Mouse (Mus musculus): ENCODE data around the gene Fhl3.

Gene Fhl3

DNA sequence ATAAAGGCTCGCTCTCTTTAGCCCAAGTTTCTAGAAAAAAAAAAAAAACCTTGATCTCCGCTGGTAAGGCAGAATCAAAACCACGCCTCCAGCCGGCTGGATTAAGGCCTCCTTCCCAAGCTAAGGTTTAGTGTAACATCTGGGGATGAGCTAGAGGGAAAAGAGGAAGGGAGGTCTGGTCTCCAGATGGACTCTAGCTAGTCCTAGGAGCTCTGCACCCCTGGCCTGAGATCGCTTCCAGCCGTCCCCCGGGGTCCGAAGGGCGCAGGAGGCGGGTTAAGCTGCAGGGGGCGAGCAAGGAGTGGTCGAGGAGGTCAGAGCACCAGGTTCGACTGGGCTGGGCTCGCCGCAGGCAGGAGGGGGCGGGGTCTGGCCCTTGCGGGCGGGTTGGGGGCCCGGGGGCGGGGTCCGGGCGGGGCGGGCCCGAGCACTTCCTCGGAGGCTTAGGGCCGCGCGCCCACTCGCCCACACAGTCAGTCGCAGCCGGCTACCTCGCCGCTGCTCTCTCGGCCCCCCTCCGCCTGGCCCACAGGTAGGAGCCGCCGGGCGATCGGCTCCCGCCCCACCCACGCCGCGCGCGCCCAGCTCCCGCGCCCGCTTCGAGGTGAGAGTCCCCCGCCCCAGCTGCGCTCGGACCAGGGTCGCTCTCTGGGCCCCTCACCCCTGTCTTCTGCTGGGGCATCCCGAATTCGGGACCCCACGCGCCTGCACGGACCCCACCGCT, at the start of gene Fhl3:
Gene Fhl3 (plus strand): TSS at position 454 of the 724 bp plus-strand sequence.
- DNase-seq (ENCODE audit: extremely low read depth, insufficient read length, low spot score): peak; percentile 88

DNA sequence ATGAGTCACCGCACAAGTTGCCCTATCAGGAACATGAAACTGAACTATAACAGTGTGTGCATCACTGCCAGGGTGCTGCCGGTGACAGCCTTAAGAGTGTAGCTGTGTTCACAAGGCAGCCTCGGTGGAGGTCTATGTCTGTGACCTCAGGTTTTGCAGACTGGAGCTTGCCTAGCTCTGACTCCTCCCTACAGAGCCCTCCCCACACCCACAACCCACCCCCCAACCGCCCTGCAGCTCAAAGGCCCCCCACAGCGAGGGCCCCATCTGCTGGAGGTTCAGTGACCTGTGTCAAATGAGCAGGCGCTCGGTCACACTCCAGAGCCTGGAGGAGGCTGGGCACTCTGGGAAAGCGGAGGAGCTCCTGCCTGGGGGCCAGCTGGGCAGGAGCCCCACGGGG, 47.6 kb upstream of the Fhl3 start:
- peak; percentile 37 for DNase-seq (ENCODE audit: extremely low read depth, insufficient read length, low spot score)

DNA sequence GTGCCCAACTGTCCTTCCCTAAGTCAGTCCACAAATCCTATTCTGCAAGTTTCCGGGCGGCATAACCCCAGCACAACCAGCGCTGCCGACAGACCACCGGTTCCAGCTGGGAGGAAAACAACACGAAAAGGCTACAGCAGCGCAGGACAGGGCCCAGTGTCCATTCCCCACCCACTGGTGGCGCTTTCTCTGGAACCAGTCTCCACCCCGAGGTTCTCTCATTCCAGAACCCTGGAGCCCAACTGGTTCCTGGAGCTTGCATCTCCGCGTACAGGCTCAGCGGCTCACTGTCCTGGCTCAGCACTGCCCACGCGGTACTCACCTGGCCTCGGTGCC, 44.0 kb upstream of the Fhl3 start, which contains the start of gene Pou3f1:
Gene Pou3f1 (plus strand): TSS at position 290 of the 336 bp plus-strand sequence.
- DNase-seq (ENCODE audit: extremely low read depth, insufficient read length, low spot score): no peak

DNA sequence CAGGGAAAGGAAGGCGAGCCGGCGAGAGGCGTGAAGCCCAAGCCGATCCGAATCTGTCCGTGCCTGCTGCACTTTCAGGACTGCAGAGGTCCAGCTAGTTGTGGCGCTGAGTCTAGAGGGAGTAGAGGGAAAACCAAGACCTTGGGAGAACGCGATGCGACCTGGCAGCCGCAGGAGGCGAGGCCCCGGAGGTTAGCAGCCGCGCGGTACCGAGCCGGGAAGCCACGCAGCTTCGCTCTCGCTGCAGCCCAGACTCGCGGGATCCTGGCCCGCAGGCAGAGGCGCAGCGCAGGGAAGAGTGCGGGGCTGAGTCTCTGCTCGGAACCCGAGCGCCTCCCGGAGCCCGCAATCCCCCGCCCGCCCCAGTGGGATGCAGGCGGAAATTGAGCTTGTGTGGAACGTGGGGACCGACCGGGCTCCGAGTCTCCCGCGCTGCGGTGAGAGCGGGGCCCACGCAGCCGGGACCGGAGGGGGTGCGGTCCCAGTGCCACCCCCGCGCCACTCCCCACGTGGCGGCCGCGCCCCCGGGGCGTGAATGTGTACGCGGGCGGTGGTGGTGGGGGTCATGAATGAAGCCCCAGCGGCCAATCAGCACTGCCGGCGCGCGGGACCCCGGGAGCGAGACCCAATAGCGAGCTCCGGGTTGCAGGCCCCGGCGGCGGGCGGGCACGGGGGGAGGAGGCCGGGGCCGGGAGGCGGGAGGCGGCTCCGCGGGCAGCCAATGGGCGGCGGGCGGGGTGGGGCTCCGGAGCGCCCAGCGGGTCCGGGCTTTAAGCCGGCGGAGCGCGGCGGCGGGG, 43.4 kb upstream of the Fhl3 start:
- no peak for DNase-seq (ENCODE audit: extremely low read depth, insufficient read length, low spot score)

- DNase-seq (ENCODE audit: extremely low read depth, insufficient read length, low spot score): no peak
Observed at GRCm38 (mm10) chr4:124657781-124658180, 42.7 kb upstream of the Fhl3 start.

DNA sequence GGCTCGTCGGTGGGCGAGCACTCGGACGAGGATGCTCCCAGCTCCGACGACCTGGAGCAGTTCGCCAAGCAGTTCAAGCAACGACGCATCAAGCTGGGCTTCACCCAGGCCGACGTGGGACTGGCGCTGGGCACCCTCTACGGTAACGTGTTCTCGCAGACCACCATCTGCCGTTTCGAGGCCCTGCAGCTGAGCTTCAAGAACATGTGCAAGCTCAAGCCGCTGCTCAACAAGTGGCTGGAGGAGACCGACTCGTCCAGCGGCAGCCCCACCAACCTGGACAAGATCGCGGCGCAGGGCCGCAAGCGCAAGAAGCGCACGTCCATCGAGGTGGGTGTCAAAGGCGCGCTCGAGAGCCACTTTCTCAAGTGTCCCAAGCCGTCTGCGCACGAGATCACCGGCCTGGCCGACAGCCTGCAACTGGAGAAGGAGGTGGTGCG, 42.1 kb upstream of the Fhl3 start:
- DNase-seq (ENCODE audit: extremely low read depth, insufficient read length, low spot score): no peak

- no peak for DNase-seq (ENCODE audit: extremely low read depth, insufficient read length, low spot score)
Observed at GRCm38 (mm10) chr4:124659251-124660217, 41.0 kb upstream of the Fhl3 start.

DNA sequence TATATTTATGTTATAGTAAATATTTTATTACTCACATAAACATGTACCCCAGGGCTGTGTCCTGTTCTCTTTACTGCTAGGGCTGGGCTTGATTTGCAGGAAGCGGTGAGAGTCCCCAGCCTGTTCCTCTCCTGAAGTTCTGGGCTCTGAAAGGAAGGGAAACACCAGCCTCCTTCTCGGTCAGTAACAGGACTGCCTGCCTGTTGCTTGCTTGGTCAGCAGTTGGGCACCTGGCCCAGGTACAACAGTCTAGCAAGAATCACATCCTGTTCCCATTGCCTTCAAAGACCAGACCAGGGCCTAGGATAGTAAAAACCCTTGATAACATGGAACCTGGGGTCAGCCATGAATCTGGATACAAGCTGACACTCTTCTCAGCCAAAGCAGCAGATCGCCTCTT, 39.9 kb upstream of the Fhl3 start:
- no peak for DNase-seq (ENCODE audit: extremely low read depth, insufficient read length, low spot score)

DNA sequence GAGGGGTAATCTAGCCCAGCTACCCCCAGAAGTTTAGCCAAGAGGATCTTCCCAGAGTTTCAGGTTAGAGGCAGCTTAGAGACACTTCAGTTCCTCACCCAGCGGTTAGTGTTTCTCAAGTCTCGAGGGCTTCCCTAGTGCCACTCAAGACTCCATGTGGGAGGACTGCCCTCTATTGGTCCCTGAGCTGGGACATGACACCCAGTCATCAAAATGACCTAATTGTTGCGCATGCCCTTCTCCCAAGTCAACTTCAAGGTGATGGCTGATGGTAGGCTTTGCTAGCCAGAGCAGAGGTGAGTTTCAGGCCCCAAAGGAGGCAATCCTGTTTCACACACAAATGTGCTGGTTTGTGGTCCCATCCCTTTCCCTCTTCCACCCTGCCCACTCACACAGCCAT, 37.5 kb upstream of the Fhl3 start:
- no peak for DNase-seq (ENCODE audit: extremely low read depth, insufficient read length, low spot score)

DNA sequence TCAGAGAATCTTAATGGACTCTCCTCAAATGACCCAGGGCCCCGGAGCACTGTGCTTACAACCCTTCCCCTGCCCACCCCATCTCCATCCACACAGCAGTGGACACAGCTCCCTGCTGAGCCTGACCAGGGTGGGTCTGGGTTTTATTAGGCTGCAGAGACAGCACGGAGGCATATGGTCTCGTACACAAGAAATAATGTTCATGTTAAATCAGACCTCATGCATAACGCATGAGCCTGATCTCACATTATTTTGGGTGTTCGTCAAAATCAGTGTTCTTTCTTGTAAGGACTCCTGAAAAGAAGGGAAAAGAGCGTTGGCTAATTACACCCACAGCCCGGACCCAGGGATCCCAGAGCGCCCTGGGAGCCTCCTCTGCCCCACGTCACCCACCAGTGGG, 36.3 kb upstream of the Fhl3 start:
- DNase-seq (ENCODE audit: extremely low read depth, insufficient read length, low spot score): no peak

- peak; percentile 42 for DNase-seq (ENCODE audit: extremely low read depth, insufficient read length, low spot score)
Observed at GRCm38 (mm10) chr4:124664604-124665003, 35.9 kb upstream of the Fhl3 start.

DNA sequence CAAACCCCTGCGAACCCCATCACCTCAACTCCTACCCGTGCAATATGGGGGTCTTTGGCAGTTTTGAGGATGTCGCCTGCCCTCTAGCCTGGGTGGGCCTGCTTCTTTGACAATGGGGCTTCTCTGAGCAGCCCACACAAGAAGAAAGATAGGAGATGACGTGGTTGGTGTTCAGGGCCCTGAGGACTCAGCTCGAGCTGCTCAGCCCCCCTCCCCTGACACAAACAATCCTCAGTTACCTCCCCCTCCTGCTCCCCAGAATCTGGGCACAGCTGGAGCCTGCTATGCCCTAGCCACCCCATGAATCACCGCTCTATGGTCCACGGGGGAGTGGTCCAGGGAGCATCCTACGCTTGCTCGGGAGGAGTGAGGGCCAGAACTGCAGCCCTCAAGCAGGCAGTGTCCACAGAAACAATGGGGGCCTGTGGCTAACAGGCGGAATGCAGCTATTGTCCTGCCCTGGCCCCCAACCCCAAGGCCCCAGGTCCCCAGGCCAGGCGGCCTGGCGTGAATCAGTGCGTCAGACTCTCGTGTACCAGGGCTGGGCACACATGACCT, 32.9 kb upstream of the Fhl3 start:
- DNase-seq (ENCODE audit: extremely low read depth, insufficient read length, low spot score): no peak

DNA sequence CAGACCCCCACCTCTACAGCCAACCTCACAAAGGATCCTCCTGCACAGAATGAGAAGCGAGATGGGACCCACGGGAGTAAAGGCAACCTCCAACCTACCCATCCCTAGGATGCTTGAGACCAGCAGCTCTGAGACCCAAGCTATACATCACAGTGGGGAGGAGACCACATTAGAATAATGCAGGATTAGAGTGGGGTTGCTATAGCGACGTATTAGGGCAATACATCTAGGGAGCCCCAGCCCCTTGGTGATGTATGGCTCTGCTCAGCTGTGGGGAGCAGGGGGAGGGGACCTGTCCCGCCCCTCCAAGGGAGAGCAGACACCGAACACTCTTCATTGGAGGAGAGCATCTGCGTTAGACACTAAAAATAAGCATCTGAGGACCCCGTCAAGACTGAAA, 32.4 kb upstream of the Fhl3 start:
- no peak for DNase-seq (ENCODE audit: extremely low read depth, insufficient read length, low spot score)

GRCm38 (mm10) chr4:124670232-124670631, 30.3 kb upstream of the Fhl3 start:
- no peak for DNase-seq (ENCODE audit: extremely low read depth, insufficient read length, low spot score)

DNA sequence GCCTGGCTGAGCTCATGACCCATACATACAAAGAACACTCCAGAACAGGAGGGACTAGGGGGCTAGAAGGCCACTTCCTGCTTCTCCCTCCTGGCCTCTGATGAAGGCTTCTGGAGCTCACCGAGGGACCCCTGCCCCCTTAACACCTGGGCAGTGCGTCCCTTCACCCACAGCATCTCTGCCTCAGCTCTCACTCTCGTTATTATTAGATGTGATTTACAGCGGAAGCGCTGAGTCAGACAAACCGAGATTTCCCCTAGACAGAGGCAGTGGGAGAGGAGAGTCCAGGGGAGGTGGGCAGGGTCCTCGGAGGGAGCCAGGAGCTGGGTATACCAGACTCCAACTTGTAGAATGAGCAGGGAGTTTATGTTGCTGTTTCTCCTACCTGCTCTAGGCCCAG, 28.9 kb upstream of the Fhl3 start:
- no peak for DNase-seq (ENCODE audit: extremely low read depth, insufficient read length, low spot score)

DNA sequence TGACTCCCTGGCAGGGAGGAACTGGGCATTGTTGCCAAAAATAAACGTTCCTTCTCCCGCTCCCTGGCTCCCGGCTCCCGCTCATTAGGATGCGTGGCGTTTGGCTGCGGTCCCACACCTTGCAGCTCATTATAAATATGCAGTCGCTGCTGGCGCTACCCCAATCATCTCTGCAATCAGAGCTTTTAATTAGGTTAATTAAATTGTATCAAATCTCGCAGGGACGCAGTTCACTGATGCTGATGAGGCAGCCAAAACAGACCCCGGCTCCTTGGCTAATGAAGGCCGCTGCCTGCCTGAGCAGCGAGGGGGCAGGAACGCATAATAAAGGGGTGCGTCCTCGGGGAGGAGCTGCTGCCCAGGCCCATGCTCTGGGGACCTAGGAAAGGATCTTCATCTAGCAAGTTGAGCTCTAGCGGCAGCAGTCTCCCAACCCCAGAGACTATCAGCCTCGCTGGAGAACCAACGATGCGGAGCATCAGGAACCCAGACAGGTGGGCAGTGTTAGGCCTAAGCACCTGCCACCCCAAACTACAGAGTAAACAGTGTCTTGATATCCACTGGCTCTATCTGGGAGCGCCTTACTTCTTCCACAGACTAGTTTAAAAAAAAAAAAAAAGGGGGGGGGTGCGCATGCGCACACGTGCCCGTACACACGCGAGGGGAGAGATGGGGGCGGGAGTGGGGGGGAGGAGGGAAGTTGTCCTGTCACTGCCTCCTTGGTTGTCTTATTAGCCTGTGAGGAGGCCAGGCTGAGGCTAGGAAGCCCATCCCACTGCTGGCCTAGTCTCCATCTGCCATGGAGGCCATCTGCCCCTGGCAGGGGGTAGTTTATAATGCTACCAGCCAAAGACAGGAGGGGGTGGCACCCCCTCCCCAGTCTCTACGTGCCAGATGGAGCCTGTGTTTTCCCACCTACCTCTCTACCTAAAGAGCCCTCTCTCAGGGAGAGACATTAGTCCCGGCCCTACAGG, 27.9 kb upstream of the Fhl3 start:
- no peak for DNase-seq (ENCODE audit: extremely low read depth, insufficient read length, low spot score)

- no peak for DNase-seq (ENCODE audit: extremely low read depth, insufficient read length, low spot score)
Observed at GRCm38 (mm10) chr4:124674334-124675032, 26.0 kb upstream of the Fhl3 start.

DNA sequence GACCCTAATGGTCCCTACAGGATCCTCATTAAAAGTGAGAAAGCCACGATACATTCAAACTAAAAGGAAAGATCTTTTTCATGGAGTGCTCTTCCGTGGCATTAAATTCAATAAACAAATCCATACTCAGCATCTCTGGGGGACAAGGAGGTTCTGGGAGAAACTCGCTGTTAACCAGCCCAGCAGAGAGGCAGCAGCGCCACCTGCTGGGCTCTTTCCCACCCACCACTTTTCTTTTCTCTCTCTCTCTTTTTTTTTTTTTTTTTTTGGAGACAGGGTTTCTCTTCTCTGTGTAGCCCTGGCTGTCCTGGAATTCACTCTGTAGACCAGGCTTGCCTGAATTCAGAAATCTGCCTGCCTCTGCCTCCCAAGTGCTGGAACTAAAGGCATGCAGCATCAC, 25.5 kb upstream of the Fhl3 start:
- no peak for DNase-seq (ENCODE audit: extremely low read depth, insufficient read length, low spot score)

GRCm38 (mm10) chr4:124675958-124676357, 24.5 kb upstream of the Fhl3 start:
- no peak for DNase-seq (ENCODE audit: extremely low read depth, insufficient read length, low spot score)
